Mouse (Mus musculus) leukemia stem cell, adult 10-12 weeks (primary cell): Measurements from ENCODE around the gene Defa35. TPM values are rescaled to one million over a fixed set of nuclear protein-coding genes. Genes with fewer than 3 reads are reported as not detected.

Experiments used
- polyA plus RNA-seq: library from polyadenylated mRNA; stranded (reverse); fragments of >175 nt; gene quantifications from 2 replicates; pipeline ENCODE4 v1.2.3, GENCODE M21; 2012; ENCODE audit warnings: low replicate concordance

Gene Defa35
- polyA plus RNA-seq, result not detected in 2 replicates

DNA sequence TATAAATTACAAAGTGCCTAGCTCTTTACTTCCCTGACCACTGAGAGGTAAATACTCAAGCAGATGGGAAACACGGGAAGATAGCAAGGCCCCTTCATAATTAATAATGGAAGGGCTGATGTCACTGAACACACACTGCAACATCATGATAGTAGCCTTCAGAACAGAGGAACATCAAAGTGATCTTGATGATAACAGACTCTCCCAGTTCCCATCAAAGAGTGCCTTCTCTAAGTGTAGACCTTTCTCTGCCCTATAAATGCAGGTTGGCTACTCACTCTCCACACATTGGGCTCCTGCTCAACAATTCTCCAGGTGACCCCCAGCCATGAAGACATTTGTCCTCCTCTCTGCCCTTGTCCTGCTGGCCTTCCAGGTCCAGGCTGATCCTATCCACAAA lies at the start of gene Defa35:
Defa35 (plus strand) TSS at position 301 of the 400 bp plus-strand sequence.

GRCm38 (mm10) chr8:21025245-21025644 lies 39.6 kb upstream of the Defa35 start, which contains the start of gene Defa21:
Defa21 (plus strand) TSS chr8:21025545.

DNA sequence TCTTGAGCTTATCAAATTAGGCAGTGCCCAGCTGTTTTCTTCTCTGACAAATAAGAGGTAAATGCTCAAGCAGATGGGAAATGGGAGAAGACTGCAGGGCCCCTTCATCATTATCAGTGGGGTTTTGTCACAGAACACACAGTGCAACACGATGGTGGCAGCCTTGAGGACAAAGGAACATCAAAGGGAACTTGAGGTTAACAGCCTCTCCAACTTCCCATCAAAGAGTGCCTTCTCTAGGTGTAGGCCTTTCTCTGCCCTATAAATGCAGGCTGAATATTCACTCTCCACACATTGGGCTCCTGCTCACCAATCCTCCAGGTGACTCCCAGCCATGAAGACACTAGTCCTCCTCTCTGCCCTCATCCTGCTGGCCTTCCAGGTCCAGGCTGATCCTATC lies 10.1 kb upstream of the Defa35 start, which contains the start of gene Defa23:
Defa23 (plus strand) TSS at position 301 of the 400 bp plus-strand sequence.

GRCm38 (mm10) chr8:21084142-21084541 lies 19.3 kb downstream of the Defa35 start, which contains the start of gene Defa25:
Defa25 (plus strand) TSS chr8:21084442.

GRCm38 (mm10) chr8:21095950-21096349 lies 31.1 kb downstream of the Defa35 start, which contains the start of gene Gm14851:
Gm14851 (minus strand) TSS chr8:21096050.

Other genes with a start within 250 kb of the Defa35 start
- not detected in 2 replicates for gene Defb33, start 172.4 kb upstream of the Defa35 start, polyA plus RNA-seq
- not detected in 2 replicates for gene Gm15056, start 162.4 kb upstream of the Defa35 start, polyA plus RNA-seq
- not detected in 2 replicates for gene Gm6040, start 143.0 kb upstream of the Defa35 start, polyA plus RNA-seq
- gene AY761185, start 120.3 kb upstream of the Defa35 start, polyA plus RNA-seq, result not detected in 2 replicates
- not detected in 2 replicates for gene Defa21, start 39.5 kb upstream of the Defa35 start, polyA plus RNA-seq
- gene Defa23, start 10.0 kb upstream of the Defa35 start, polyA plus RNA-seq, result not detected in 2 replicates
- not detected in 2 replicates for gene Defa25, start 19.4 kb downstream of the Defa35 start, polyA plus RNA-seq
- gene Gm14851, start 31.0 kb downstream of the Defa35 start, polyA plus RNA-seq, result not detected in 2 replicates
- not detected in 2 replicates for gene Defa30, start 69.6 kb downstream of the Defa35 start, polyA plus RNA-seq
- gene Defa22, start 97.2 kb downstream of the Defa35 start, polyA plus RNA-seq, result not detected in 2 replicates
- gene Defa31, start 126.6 kb downstream of the Defa35 start, polyA plus RNA-seq, result not detected in 2 replicates
- gene Gm15293, start 136.5 kb downstream of the Defa35 start, polyA plus RNA-seq, result not detected in 2 replicates
- gene Gm15292, start 184.7 kb downstream of the Defa35 start, polyA plus RNA-seq, result not detected in 2 replicates